Mouse (Mus musculus) MEL (cell line): Measurements from ENCODE around the gene Gm20696.

Source experiments
- CTCF ChIP-seq, 3 experiments: IDR thresholded peaks in 2 of 3; conservative IDR thresholded peaks in 1 of 3; 2 replicates each; pipeline ENCODE4 v1.5.1; 2011 to 2012; ENCODE audit warnings: low read length in 3 of 3, low read depth in 2 of 3, mild to moderate bottlenecking in 2 of 3, improper control_type of control experiment in 1 of 3, inconsistent platforms in 1 of 3, mixed read lengths in 1 of 3, moderate library complexity in 1 of 3; ENCODE audit not compliant: control insufficient read depth in 1 of 3, insufficient read depth in 1 of 3, poor library complexity in 1 of 3, severe bottlenecking in 1 of 3
- ELF1 ChIP-seq: IDR thresholded peaks from 2 replicates; pipeline ENCODE4 v1.6.1; 2014; ENCODE audit warnings: low read depth, mild to moderate bottlenecking, inconsistent platforms, low read length, improper control_type of control experiment, moderate library complexity
- MEF2A ChIP-seq: IDR thresholded peaks from 2 replicates; pipeline ENCODE4 v1.6.1; 2014; ENCODE audit warnings: low read depth, mild to moderate bottlenecking, inconsistent platforms, low read length, improper control_type of control experiment; ENCODE audit not compliant: poor library complexity, insufficient replicate concordance, severe bottlenecking; ENCODE audit errors: extremely low read depth
- POLR2A ChIP-seq, 2 experiments: IDR thresholded peaks; 2 replicates each; pipeline ENCODE4 v1.6.1; 2011 to 2012; ENCODE audit warnings: low read length in 2 of 2, mild to moderate bottlenecking in 2 of 2, control low read depth in 1 of 2, improper control_type of control experiment in 1 of 2, low read depth in 1 of 2, moderate library complexity in 1 of 2; ENCODE audit not compliant: control insufficient read depth in 1 of 2, insufficient read depth in 1 of 2, poor library complexity in 1 of 2
- TAL1 ChIP-seq: IDR thresholded peaks from 2 replicates; pipeline ENCODE4 v1.6.1; 2012; ENCODE audit warnings: mild to moderate bottlenecking, inconsistent platforms, low read length, moderate library complexity, mixed read lengths
- USF1 ChIP-seq: IDR thresholded peaks from 2 replicates; pipeline ENCODE4 v1.6.1; 2014; ENCODE audit warnings: low read depth, mild to moderate bottlenecking, inconsistent platforms, low read length, improper control_type of control experiment, moderate library complexity
- ZC3H11A ChIP-seq: IDR thresholded peaks from 2 replicates; pipeline ENCODE4 v1.6.1; 2012; ENCODE audit warnings: low read depth, mild to moderate bottlenecking, inconsistent platforms, low read length, improper control_type of control experiment

GRCm38 (mm10) chr6:99688513-99688912 is 21.9 kb upstream of the Gm20696 start:
- TF ChIP-seq ELF1 (no peak), CTCF (IDR thresholded peaks at IDR 0.05 in 2 of 3, conservative IDR thresholded peaks at IDR 0.05 in 1 of 3; ENCODE audit: control insufficient read depth in 1 of 3, insufficient read depth in 1 of 3, low read depth in 2 of 3, low read length in 3 of 3, poor library complexity in 1 of 3, severe bottlenecking in 1 of 3) (no peak), TAL1 (no peak), MEF2A (no peak), USF1 (no peak), ZC3H11A (no peak), POLR2A (IDR thresholded peaks at IDR 0.05; ENCODE audit: control insufficient read depth in 1 of 2, insufficient read depth in 1 of 2, low read depth in 1 of 2, low read length in 2 of 2, poor library complexity in 1 of 2) (no peak)
